Mouse (Mus musculus) 3134 (cell line): ENCODE results near the gene Ret.

Source experiments
- DNase-seq: peaks from one replicate; pipeline ENCODE4 v3.0.0-alpha.2; 2011; ENCODE audit warnings: low spot score; ENCODE audit not compliant: insufficient read length; ENCODE audit errors: extremely low read depth

Ret gene

GRCm38 (mm10) chr6:118197440-118197975 is at the start of gene Ret:
Ret (minus strand) TSS chr6:118197718.
- no peak for DNase-seq

- DNase-seq: no peak
Measured at GRCm38 (mm10) chr6:118247161-118247560, 49.6 kb upstream of the Ret start.

GRCm38 (mm10) chr6:118244106-118244505 is 46.6 kb upstream of the Ret start:
- DNase-seq: no peak

GRCm38 (mm10) chr6:118242941-118243340 is 45.4 kb upstream of the Ret start:
- no peak for DNase-seq

- no peak for DNase-seq
Measured at GRCm38 (mm10) chr6:118226072-118226471, 28.6 kb upstream of the Ret start.

- DNase-seq: no peak
Measured at GRCm38 (mm10) chr6:118222471-118222870, 25.0 kb upstream of the Ret start.

DNA sequence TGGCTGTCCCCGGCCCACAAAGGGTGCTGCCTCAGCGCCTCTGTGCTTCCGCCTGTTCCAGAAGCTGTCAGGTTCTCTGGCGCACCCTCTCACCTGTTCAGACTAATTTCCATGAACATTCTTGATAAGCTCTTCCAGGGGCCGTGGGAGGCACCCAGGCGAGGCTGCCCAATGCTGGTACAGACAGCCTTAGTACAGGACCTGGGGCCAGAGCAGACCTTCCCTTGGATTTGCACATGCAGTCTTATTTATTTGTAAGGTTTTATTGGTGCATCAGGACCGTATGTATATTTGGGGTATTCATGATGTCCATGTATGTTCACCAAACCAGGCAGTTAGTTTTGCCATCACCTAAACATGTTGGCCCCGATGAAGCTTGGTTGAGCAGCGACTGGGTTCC is 18.2 kb upstream of the Ret start:
- DNase-seq: no peak

DNA sequence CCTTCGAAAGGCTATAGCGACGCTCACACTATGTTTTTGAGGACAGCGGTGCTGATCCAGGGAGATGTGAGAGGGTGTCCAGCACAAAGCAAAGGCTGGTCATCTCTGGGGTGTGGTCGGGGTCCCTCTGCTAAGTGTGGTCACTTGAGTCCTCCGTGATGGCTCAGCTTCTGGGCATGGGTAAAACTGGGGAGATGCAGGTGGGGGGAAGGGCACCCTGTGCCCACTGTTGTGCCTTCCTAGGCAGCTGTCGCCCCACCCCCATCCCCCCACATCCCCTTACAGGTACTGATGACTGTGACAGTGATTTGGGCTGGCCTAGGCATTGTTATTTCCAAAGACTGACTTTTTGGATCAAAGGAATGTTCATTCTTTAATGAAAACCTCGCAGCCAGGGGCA is 10.8 kb upstream of the Ret start:
- DNase-seq: no peak

- no peak for DNase-seq
Measured at GRCm38 (mm10) chr6:118206386-118206785, 8.9 kb upstream of the Ret start.

- DNase-seq: peak; percentile 74
Measured at GRCm38 (mm10) chr6:118205176-118205890, 7.8 kb upstream of the Ret start.

DNA sequence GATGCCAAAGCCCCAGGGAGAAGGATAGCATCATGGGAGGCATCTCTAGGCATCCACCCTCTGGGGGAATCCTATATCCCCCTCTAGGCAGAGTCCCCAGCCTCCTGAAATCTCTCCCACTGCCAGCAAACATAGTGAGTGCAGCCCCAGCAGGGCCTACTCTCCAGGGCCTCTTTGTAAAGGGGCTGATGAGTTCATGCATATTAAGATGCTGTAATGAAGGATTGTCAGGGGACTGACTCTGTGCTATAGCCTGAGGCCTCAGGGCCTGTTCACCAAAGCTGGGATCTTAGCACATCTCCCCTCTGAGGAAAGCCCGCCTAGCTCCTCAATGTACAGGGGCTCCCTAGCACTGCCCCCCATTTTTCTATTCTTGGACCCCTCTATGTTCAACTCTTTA is 6.6 kb upstream of the Ret start:
- DNase-seq: no peak

- no peak for DNase-seq
Measured at GRCm38 (mm10) chr6:118196751-118197439, 623 bp downstream of the Ret start.

DNA sequence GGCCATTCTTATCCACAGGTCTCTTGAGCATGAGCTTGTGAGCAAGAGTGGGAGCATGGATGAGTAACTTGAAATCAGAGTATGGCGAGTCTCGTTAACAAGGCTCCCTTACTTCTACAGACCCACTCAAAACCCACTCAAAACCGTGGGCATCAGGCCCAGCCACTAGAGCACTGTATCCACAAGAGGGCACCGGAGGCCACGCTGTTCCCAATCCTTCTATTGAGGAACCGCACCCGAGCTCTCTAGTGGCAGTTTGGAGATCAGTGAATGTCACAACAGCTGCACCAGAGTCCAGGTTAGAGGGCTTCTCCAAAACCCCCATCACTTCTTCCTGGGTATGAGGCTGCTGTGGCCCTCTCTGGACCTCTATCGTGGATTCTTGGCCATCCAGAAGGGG is 2.4 kb downstream of the Ret start:
- DNase-seq: no peak

- no peak for DNase-seq
Measured at GRCm38 (mm10) chr6:118192882-118193281, 4.6 kb downstream of the Ret start.

DNA sequence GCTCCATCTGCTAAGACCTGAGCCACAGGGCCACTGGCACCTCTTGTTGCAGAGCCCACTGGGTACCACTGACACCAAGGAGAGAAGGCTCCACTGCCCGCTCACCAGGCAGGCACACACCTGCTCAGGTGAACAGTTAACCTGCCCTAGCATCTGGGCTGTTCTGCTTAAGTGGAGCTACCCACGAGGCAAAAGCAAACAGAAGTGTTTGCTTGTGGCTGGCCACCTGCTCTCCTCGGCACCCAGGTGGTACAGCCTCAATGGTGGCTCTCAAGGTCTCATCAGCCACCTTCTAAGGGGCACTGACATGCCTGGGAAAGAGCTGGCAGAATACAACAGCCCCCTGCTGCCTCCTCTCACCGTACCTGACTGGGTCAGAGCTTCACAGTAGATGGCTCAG is 5.3 kb downstream of the Ret start:
- DNase-seq: no peak

GRCm38 (mm10) chr6:118189764-118190163 is 7.8 kb downstream of the Ret start:
- DNase-seq: no peak

GRCm38 (mm10) chr6:118188599-118188998 is 8.9 kb downstream of the Ret start:
- no peak for DNase-seq

DNA sequence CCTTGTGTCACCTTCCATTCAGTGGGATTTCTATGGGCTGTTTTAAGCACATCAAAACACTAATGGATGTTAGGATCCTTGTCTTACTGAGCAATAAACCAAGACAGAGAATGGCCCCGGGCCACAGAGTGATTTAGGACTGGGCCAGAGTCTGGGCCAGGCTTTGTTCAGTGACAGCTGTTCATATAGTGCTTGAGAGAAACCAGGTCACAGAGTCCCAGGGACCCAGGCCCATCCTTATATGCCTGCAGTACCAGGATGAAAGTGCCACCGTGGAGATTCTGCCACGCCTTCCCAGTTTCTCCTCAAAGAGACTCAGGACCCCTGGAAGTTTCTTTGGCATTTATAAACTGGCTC is 10.3 kb downstream of the Ret start:
- DNase-seq: no peak

- no peak for DNase-seq
Measured at GRCm38 (mm10) chr6:118186620-118187284, 10.8 kb downstream of the Ret start.

GRCm38 (mm10) chr6:118184126-118184525 is 13.4 kb downstream of the Ret start:
- no peak for DNase-seq

DNA sequence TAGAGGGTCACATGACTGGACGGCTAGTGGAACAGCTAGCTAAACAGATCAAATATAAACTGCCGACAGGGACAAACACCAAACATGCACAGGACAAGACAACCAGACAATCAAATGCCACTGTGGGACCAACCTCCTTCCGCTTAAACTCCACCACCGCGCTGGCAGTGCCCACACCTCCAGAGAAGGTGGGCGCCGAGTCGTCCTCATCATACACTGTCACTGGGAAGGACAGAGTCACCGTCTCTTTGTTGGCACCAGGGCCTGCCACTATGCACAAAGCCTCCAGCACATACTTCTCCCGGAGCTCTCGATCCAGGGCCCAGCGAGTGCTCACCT is 17.5 kb downstream of the Ret start:
- no peak for DNase-seq
